Mouse (Mus musculus) layer of hippocampus, postnatal 25 days (tissue): Measurements from ENCODE around the gene Ifitm5. TPM values are rescaled to one million over a fixed set of nuclear protein-coding genes. Genes with fewer than 3 reads are reported as not detected.

Experiments
- DNase-seq, 2 experiments: peaks; one replicate each; pipeline ENCODE4 v3.0.0; 2022; ENCODE audit warnings: mixed read lengths in 2 of 2, low spot score in 1 of 2; ENCODE audit errors: extremely low spot score in 1 of 2
- total RNA-seq, 2 experiments: library from RNA; stranded (reverse); gene quantifications; 2 replicates each; pipeline ENCODE4 v1.2.3; 2021

Ifitm5 gene
- total RNA-seq, 2 experiments from 2014 or later: not detected

- DNase-seq: no peak
Measured at GRCm38 (mm10) chr7:140966921-140967320, 16.8 kb upstream of the Ifitm5 start, which contains the start of gene Ifitm1. Ifitm1 (plus strand) TSS chr7:140967221.

GRCm38 (mm10) chr7:140962733-140963132, 12.6 kb upstream of the Ifitm5 start:
- DNase-seq: no peak

- no peak for DNase-seq
Measured at GRCm38 (mm10) chr7:140961416-140961815, 11.3 kb upstream of the Ifitm5 start.

- no peak for DNase-seq
Measured at GRCm38 (mm10) chr7:140960026-140960425, 9.9 kb upstream of the Ifitm5 start.

- peak in 1 of 2 experiments; percentile 50 for DNase-seq
Measured at GRCm38 (mm10) chr7:140959181-140959901, 9.2 kb upstream of the Ifitm5 start.

GRCm38 (mm10) chr7:140956556-140956869, 6.4 kb upstream of the Ifitm5 start:
- no peak for DNase-seq

- no peak for DNase-seq
Measured at GRCm38 (mm10) chr7:140955758-140956555, 5.9 kb upstream of the Ifitm5 start, which contains the start of the genes Gm45717 and Ifitm2. Gm45717 (minus strand) TSS chr7:140955937. Ifitm2 (minus strand) TSS chr7:140955987.

GRCm38 (mm10) chr7:140955342-140955741, 5.3 kb upstream of the Ifitm5 start:
- DNase-seq: no peak

GRCm38 (mm10) chr7:140954733-140955071, 4.6 kb upstream of the Ifitm5 start:
- no peak for DNase-seq

GRCm38 (mm10) chr7:140953800-140954732, 4.0 kb upstream of the Ifitm5 start:
- DNase-seq: no peak

- no peak for DNase-seq
Measured at GRCm38 (mm10) chr7:140953133-140953532, 3.0 kb upstream of the Ifitm5 start.

GRCm38 (mm10) chr7:140952441-140952840, 2.4 kb upstream of the Ifitm5 start:
- no peak for DNase-seq

- no peak for DNase-seq
Measured at GRCm38 (mm10) chr7:140951765-140952164, 1.7 kb upstream of the Ifitm5 start.

- DNase-seq: no peak
Measured at GRCm38 (mm10) chr7:140951051-140951450, 960 bp upstream of the Ifitm5 start.

- DNase-seq: no peak
Measured at GRCm38 (mm10) chr7:140949255-140949654, 836 bp downstream of the Ifitm5 start.

- DNase-seq: no peak
Measured at GRCm38 (mm10) chr7:140948161-140948560, 1.9 kb downstream of the Ifitm5 start.

- no peak for DNase-seq
Measured at GRCm38 (mm10) chr7:140946980-140947379, 3.1 kb downstream of the Ifitm5 start.

- no peak for DNase-seq
Measured at GRCm38 (mm10) chr7:140946311-140946710, 3.8 kb downstream of the Ifitm5 start.

GRCm38 (mm10) chr7:140945247-140945646, 4.8 kb downstream of the Ifitm5 start:
- no peak for DNase-seq

GRCm38 (mm10) chr7:140944236-140944635, 5.9 kb downstream of the Ifitm5 start:
- DNase-seq: no peak

GRCm38 (mm10) chr7:140943356-140943755, 6.7 kb downstream of the Ifitm5 start:
- DNase-seq: no peak
